Mouse (Mus musculus): Measurements from ENCODE around the gene Bdh1. TPM values are rescaled to one million over a fixed set of nuclear protein-coding genes. Genes with fewer than 3 reads are reported as not detected.
A peak's percentile ranks its signal among the peaks of the same experiment; 100 is the strongest.

Bdh1 gene
- polyA plus RNA-seq, 1 experiment from 2014 or later: 47.8 TPM

- ATAC-seq (ENCODE audit: insufficient read depth, low FRiP score, low TSS enrichment) (peak; percentile 54), DNase-seq (ENCODE audit: low spot score) (peak; percentile 48)
- Histone ChIP-seq H3K27me3 (ENCODE audit: control insufficient read depth, insufficient read depth, low read length) (no peaks in the 10 kb centered on the region), H3K4me1 (ENCODE audit: control insufficient read depth, insufficient read depth, low read length) (peaks cover 17% of the 10 kb centered on the region), H3K4me2 (ENCODE audit: low read depth) (no peak overlapping the region), H3K27ac (ENCODE audit: low read depth, low read length) (no peak overlapping the region), H3K4me3 (ENCODE audit: low read depth, low read length) (no peak overlapping the region), H3K9me3 (ENCODE audit: control insufficient read depth, low read length) (no peaks in the 10 kb centered on the region), H3K36me3 (ENCODE audit: control insufficient read depth, insufficient read depth, low read length) (no peaks in the 10 kb centered on the region), H3K9ac (ENCODE audit: low read length) (no peak overlapping the region)
- WGBS: 26% methylated on average over 14 of the region's 14 CpGs
Observed at GRCm38 (mm10) chr16:31507794-31508526, 85.9 kb downstream of the Bdh1 start.

Other genes starting within 250 kb of the Bdh1 start
- gene Acap2, start 221.0 kb upstream of the Bdh1 start, polyA plus RNA-seq (2014; fragmentation: Nextera tagmentation; extraction: Ambion mirVana): 21.5 and 22.1 TPM in 2 replicates
- gene Ppp1r2, start 147.0 kb upstream of the Bdh1 start, polyA plus RNA-seq (2014; fragmentation: Nextera tagmentation; extraction: Ambion mirVana): 114 and 117 TPM in 2 replicates
- gene Apod, start 107.5 kb upstream of the Bdh1 start, polyA plus RNA-seq (2014; fragmentation: Nextera tagmentation; extraction: Ambion mirVana): 14.3 and 15.8 TPM in 2 replicates
- 21.0 and 23.8 TPM in 2 replicates for gene Dlg1, start 241.2 kb downstream of the Bdh1 start, polyA plus RNA-seq (2014; fragmentation: Nextera tagmentation; extraction: Ambion mirVana)